Mouse (Mus musculus) G1E (cell line): ENCODE results near the gene Gsdma.

Experiments
- CTCF ChIP-seq: IDR thresholded peaks from 2 replicates; pipeline ENCODE4 v1.5.1; 2012; ENCODE audit warnings: low read depth, low read length, inconsistent platforms, mixed read lengths
- GATA1 ChIP-seq: IDR thresholded peaks from 2 replicates; pipeline ENCODE4 v1.6.1; 2012; ENCODE audit warnings: borderline replicate concordance, low read length, inconsistent platforms, mixed read lengths

DNA sequence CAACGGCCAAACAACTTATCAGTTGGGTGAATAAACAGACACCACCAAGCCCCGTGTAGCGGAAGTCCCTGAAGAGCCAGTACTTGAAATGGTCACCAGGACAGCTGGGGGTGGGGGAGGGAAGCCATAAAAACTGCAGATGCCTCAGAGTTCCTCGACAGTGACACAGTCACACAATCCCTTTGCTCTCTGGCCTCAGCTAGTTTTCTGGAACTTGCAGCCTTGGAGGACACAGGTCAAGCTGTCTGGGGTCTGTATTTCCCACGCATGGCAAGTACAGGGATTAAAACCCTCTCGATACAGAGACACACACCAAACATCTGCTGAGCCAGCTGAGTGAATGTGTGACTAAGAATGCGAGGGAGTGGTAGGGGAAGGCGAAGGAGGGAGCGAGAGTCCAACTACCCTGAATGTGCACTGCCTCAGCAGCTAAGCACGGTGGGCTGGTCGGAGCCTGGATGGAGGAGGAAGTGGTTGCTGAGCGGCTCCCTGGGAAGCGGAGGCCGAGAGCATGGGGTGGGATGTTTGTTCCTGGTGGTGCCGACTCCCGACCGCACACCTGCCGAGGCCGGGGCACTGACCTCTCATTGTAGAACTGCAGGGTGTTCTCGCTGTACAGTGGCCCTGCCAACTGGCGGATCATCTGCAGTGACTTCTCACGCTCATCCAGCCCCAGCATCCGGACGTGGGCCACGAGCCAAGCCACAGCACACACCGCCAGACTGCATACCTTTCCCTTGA, 45.0 kb downstream of the Gsdma start:
- no peak for TF ChIP-seq GATA1
- TF ChIP-seq CTCF = no peak
